In the genomic region with DNA sequence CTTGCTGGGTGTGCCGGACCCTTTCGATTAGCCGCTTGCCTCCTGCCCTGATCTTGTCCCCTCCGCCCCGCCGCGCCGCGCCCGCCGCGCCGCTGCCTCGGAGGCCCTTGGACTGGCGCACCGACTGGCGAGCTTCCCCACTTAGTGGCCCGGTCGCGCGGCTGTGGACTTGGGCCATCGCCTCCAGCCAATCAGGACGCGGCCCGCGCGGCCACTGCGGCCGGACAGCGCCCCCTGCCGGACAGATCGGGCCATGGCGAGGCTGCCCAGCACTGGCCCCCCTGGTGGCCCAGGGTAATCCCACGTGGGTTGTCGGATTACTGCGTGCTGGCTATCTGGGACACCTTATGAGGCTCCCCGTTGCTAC, we compare ENCODE assay signal across 8 mouse cellular contexts. TPM values are rescaled to one million over a fixed set of nuclear protein-coding genes. Genes with fewer than 3 reads are reported as not detected.
DNase-seq lines count a peak whose midpoint lies in the region; ATAC-seq lines count a peak whose summit lies in the region.

TSS of gene Synm (minus strand) at position 114 of the 367 bp plus-strand sequence.

- H3K4me1 ChIP-seq in hindbrain, embryonic 15.5 days (replicated peaks), result peaks cover 14% of the 10 kb centered on the region

- WGBS in hindbrain, embryonic 15.5 days, result 0% methylated on average over 37 of the region's 37 CpGs

- H3K27ac ChIP-seq in hindbrain, embryonic 15.5 days (replicated peaks), result peak within 1 kb of the TSS; percentile 76

- H3K9ac ChIP-seq in hindbrain, embryonic 15.5 days, result peak within 1 kb of the TSS; percentile 63

- peak; percentile 85 for DNase-seq in R1 (ENCODE audit: low read depth, low spot score)
- DNase-seq in cerebellum, postnatal 14 days, result peak; percentile 97
- DNase-seq in gastrocnemius, adult 18-20 months (ENCODE audit: low spot score), result peak; percentile 97
- peak; percentile 93 to 95 for DNase-seq in left cerebral cortex, adult 18-20 months (ENCODE audit: low spot score in 2 of 2)
- peak; percentile 94 to 96 for DNase-seq in lung, postnatal 4 days
- peak; percentile 90 to 91 for DNase-seq in right cerebral cortex, adult 2 months (ENCODE audit: low spot score in 2 of 2)
- peak; percentile 90 for DNase-seq in urinary bladder, postnatal 10 days (ENCODE audit: low spot score)

- peak within 1 kb of the TSS; percentile 100 for H3K4me2 ChIP-seq in hindbrain, embryonic 15.5 days

- H3K36me3 ChIP-seq in hindbrain, embryonic 15.5 days, result no peaks in the 10 kb centered on the region

- ATAC-seq in hindbrain, embryonic 15.5 days (ENCODE audit: low FRiP score, low read depth), result peak; percentile 91

- H3K9me3 ChIP-seq in hindbrain, embryonic 15.5 days, result no peaks in the 10 kb centered on the region

- peak within 1 kb of the TSS; percentile 54 for H3K4me3 ChIP-seq in hindbrain, embryonic 15.5 days

- H3K27me3 ChIP-seq in hindbrain, embryonic 15.5 days, result peaks cover 7% of the 10 kb centered on the region

RNA-seq across cellular contexts. Expression of gene Synm, which starts in this region (rescaled TPM):
- total RNA-seq in gastrocnemius, adult 18-20 months (2021), result 100 to 1,000 TPM; 384 to 452 TPM
- polyA plus RNA-seq in hindbrain, embryonic 15.5 days (2015; fragmentation: Nextera tagmentation; extraction: Ambion mirVana), result 7.1 and 9.2 TPM in 2 replicates
- 10 to 100 TPM; 17.2 to 19.1 TPM for total RNA-seq in left cerebral cortex, adult 18-20 months (2021)

Comparison
In these comparisons a context has a peak if more than half of its experiments do, and no peak if none do; other contexts are left out.
1. Peak in every context shown above with its lines: DNase-seq, ATAC-seq, H3K4me3 ChIP-seq and H3K27ac ChIP-seq.
2. RNA of gene Synm (total RNA-seq): 384 to 452 TPM in gastrocnemius, adult 18-20 months; 17.2 to 19.1 TPM in left cerebral cortex, adult 18-20 months; every median in the first group is over 10 times any median in the second.